Mouse (Mus musculus) C2C12 (cell line): Measurements from ENCODE around the gene Ube2h.

Experiments
- CTCF ChIP-seq: IDR thresholded peaks from one replicate; pipeline ENCODE4 v1.5.1; 2011; ENCODE audit not compliant: control insufficient read depth, insufficient read depth, insufficient read length
- MYOG ChIP-seq: IDR thresholded peaks from one replicate; pipeline ENCODE4 v1.6.1; 2011; ENCODE audit not compliant: control insufficient read depth, insufficient read length; ENCODE audit errors: extremely low read depth

DNA sequence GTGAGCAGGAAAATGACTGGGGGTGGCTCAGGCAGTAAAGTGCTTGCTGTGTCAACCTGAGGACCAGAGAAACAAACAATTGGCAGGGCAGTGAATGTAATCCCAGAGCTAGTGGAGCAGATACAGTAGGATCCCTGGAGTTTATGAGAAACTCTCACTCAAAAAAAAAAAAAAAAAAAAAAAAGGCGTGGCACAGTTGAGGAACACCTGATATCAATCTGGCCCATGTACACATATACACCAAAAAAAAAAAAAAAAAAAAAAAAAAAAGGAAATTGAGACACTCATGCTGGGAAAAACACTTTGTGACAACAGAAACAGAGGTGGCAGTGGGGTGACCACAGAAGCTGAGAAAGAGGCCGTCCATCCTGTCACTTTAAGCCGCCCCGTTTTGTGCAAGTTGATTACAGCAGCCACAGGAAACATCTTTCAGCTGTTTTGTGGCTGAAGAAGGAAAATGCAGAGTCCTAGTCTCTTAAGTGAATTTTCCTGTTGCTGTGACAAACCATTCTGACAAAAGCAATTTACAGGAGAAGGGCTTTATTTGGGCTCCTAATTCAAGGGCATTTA is 21.7 kb upstream of the Ube2h start:
- TF ChIP-seq MYOG (no peak), CTCF (no peak)
